Mouse (Mus musculus) hindbrain, embryonic 14.5 days (tissue): ENCODE measurements at regions not wholly inside any gene's neighbourhood (a gene's known extent, or its start where the extent isn't known, plus 50 kb on each side); places are given as distances from the start of the nearest gene placed in this dataset.

Experiments used
- ATAC-seq: fragments of 200-750 bp; cut with Nextera tagmentation; 2 replicates; pipeline ENCODE4 v1.8.0; 2017; ENCODE audit warnings: moderate number of reproducible peaks, mild to moderate bottlenecking, moderate TSS enrichment, moderate library complexity; ENCODE audit not compliant: low FRiP score
- DNase-seq: peaks from one replicate; pipeline ENCODE4 v3.0.0-alpha.2; 2015; ENCODE audit warnings: low spot score
- H3K27ac ChIP-seq: fragments of 300-500 bp; sonication (generic); 2 replicates; pipeline ENCODE4 v1.5.1; 2014; ENCODE audit warnings: mild to moderate bottlenecking, moderate library complexity
- H3K27me3 ChIP-seq: fragments of 300-500 bp; sonication (generic); 2 replicates; pipeline ENCODE4 v1.6.1; 2014; ENCODE audit warnings: mild to moderate bottlenecking, low read length, mixed read lengths; ENCODE audit not compliant: control insufficient read depth, insufficient read depth
- H3K36me3 ChIP-seq: fragments of 300-500 bp; sonication (generic); replicated peaks from 2 replicates; pipeline ENCODE4 v1.6.1; 2014; ENCODE audit not compliant: control insufficient read depth, insufficient read depth
- H3K4me1 ChIP-seq: fragments of 300-500 bp; sonication (generic); replicated peaks from 2 replicates; pipeline ENCODE4 v1.6.1; 2014; ENCODE audit warnings: antibody characterized with exemption, low read length, mixed read lengths; ENCODE audit not compliant: control insufficient read depth, insufficient read depth
- H3K4me2 ChIP-seq: fragments of 300-500 bp; sonication (generic); replicated peaks from 2 replicates; pipeline ENCODE4 v1.6.1; 2014; ENCODE audit warnings: mild to moderate bottlenecking, moderate library complexity
- H3K4me3 ChIP-seq: fragments of 300-500 bp; sonication (generic); replicated peaks from 2 replicates; pipeline ENCODE4 v1.5.1; 2014; ENCODE audit warnings: mild to moderate bottlenecking, low read length
- H3K9ac ChIP-seq: fragments of 300-500 bp; sonication (generic); 2 replicates; pipeline ENCODE4 v1.6.1; 2014
- H3K9me3 ChIP-seq: fragments of 300-500 bp; sonication (generic); 2 replicates; pipeline ENCODE4 v1.6.1; 2016; ENCODE audit warnings: low read length; ENCODE audit not compliant: control insufficient read depth
- WGBS: fragments of 180-500 bp; shearing (Covaris S2); extraction: QIAGEN DNeasy Blood & Tissue Kit; methylation state at CpG from one replicate; pipeline ENCODE4 v1.1.7; 2014; 5-methylcytosine and 5-hydroxymethylcytosine counted together

GRCm38 (mm10) chr4:31671530-31672170 is 292.2 kb upstream of the Map3k7 start:
- Histone ChIP-seq H3K4me2 (no peak overlapping the region), H3K4me3 (no peak overlapping the region), H3K9me3 (no peaks in the 10 kb centered on the region), H3K36me3 (no peaks in the 10 kb centered on the region), H3K27me3 (no peaks in the 10 kb centered on the region), H3K9ac (no peak overlapping the region), H3K4me1 (no peaks in the 10 kb centered on the region), H3K27ac (no peak overlapping the region)
- no peak for ATAC-seq
- DNase-seq = no peak
- 57% methylated on average over 6 of the region's 6 CpGs for whole genome bisulfite sequencing

GRCm38 (mm10) chr4:31672171-31672841 is 291.6 kb upstream of the Map3k7 start:
- no peak for ATAC-seq
- 63% methylated on average over 9 of the region's 9 CpGs for WGBS

GRCm38 (mm10) chr4:31672842-31673171 is 291.1 kb upstream of the Map3k7 start:
- H3K36me3 ChIP-seq = no peaks in the 10 kb centered on the region
- 84% methylated on average over 2 of the region's 2 CpGs for WGBS
- DNase-seq (no peak), ATAC-seq (no peak)
- no peak overlapping the region for H3K4me2 ChIP-seq
- H3K27me3 ChIP-seq = no peaks in the 10 kb centered on the region
- H3K4me1 ChIP-seq = no peaks in the 10 kb centered on the region
- no peaks in the 10 kb centered on the region for H3K9me3 ChIP-seq
- no peak overlapping the region for H3K9ac ChIP-seq
- no peak overlapping the region for H3K4me3 ChIP-seq
- no peak overlapping the region for H3K27ac ChIP-seq

More at GRCm38 (mm10) chr4:31672171-31672841, 291.6 kb upstream of the Map3k7 start:
- Histone ChIP-seq H3K27me3 (no peaks in the 10 kb centered on the region), H3K9me3 (no peaks in the 10 kb centered on the region), H3K27ac (no peak overlapping the region), H3K9ac (no peak overlapping the region), H3K36me3 (no peaks in the 10 kb centered on the region), H3K4me1 (no peaks in the 10 kb centered on the region), H3K4me2 (no peak overlapping the region), H3K4me3 (no peak overlapping the region)
- no peak for DNase-seq

DNA sequence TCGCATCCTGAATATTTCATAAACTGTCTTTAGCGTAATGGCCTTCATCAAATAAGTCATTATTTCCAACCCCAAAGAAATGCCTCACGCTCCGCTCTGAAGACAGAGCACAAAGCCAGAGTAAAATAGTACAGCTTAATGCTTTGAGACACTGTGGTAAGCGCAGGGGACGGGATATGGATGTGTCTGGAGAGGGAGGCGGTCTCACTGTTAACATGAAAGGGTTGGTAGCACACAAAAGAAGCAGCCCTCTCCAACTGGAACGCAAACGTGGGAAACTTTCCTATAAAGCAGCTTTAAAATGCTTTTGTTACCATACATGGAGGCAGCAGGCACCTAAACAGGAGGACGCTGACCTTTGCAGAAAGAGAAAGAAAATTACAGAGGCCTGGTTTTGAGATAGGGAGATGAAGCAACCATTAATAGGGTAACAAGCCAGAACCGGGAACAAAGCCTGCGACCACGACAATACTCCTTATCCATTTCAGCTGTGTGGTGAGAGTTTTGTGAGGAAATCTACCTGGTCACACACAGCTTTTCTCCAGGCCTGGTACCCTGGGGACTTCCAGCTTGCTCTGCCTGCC is 284.8 kb upstream of the Map3k7 start:
- H3K4me1 ChIP-seq = 0 out of 2 replicates have a peak, but pooled peaks cover 2% of the 10 kb centered on the region
- H3K27me3 ChIP-seq = no peaks in the 10 kb centered on the region
- no peaks in the 10 kb centered on the region for H3K36me3 ChIP-seq
- no peak overlapping the region for H3K27ac ChIP-seq
- ATAC-seq (no peak), DNase-seq (no peak)
- no peak overlapping the region for H3K4me3 ChIP-seq
- no peak overlapping the region for H3K4me2 ChIP-seq
- H3K9me3 ChIP-seq = no peaks in the 10 kb centered on the region
- WGBS = 53% methylated on average over 13 of the region's 13 CpGs
- no peak overlapping the region for H3K9ac ChIP-seq

DNA sequence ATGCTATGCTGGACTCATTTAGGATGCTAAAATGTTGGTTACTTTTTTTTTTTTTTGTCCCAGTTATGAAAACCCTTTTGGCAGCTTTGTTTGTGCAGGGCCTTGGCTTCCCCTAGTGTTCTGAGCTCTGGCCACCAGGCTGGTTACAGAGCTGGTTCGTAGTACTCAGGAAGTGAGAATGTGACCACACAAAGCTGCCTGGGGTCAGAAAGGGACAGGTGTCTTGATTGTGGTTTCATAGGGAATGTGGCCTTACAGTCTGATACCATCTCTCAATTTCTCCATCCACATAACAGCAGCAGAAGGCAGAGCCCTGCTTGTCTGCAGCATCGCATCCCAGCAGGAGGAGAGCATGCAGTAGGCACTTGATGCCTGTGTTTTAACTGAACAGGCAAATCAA is 282.9 kb upstream of the Map3k7 start:
- H3K4me1 ChIP-seq = 0 out of 2 replicates have a peak, but pooled peaks cover 2% of the 10 kb centered on the region
- DNase-seq = no peak
- H3K27ac ChIP-seq = no peak overlapping the region
- 75% methylated on average over 2 of the region's 2 CpGs for WGBS
- H3K4me3 ChIP-seq = no peak overlapping the region
- no peaks in the 10 kb centered on the region for H3K27me3 ChIP-seq
- no peak overlapping the region for H3K9ac ChIP-seq
- H3K9me3 ChIP-seq = no peaks in the 10 kb centered on the region
- no peak for ATAC-seq
- H3K4me2 ChIP-seq = no peak overlapping the region
- no peaks in the 10 kb centered on the region for H3K36me3 ChIP-seq

GRCm38 (mm10) chr4:31689083-31689482 is 274.8 kb upstream of the Map3k7 start:
- Histone ChIP-seq H3K27ac (no peak overlapping the region), H3K36me3 (no peaks in the 10 kb centered on the region), H3K4me1 (no peaks in the 10 kb centered on the region), H3K9ac (no peak overlapping the region), H3K4me3 (no peak overlapping the region), H3K9me3 (no peaks in the 10 kb centered on the region), H3K27me3 (no peaks in the 10 kb centered on the region), H3K4me2 (no peak overlapping the region)
- 94% methylated on average over 2 of the region's 2 CpGs for WGBS
- ATAC-seq (no peak), DNase-seq (no peak)

DNA sequence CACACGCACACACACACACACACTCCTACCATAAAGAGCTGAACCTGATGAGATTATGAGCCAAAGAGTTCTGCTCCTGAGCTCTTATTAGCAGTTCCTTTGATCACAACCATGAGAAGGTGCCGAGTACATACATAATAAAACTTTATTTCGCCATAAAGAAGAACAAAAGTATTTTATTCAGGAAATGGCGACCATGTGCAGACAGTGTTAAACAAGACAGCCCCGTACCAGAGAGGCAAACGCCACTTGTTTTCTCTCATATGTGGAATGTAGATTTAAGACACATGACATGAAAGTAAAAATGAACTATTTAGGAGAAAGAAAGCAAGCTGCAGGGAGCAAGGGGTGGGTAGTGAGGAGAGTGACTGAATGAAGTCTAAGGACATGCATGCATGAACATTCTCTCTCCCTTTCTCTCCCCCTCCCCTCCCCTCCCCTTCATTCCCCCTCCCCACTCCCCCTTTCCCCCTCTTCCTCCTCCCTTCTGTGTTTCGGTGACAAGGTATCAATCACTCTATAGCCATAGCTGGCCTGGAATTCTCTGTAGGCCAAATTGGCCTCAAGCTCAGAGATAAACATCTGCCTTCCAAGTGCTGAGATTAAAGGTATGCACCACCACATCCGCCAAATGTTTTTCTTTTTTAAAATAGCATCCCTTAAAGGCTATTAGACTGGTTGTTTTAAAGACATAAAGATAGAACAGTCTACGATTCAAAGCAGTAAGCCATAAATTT is 266.0 kb upstream of the Map3k7 start:
- ATAC-seq (no peak), DNase-seq (no peak)
- Histone ChIP-seq H3K9me3 (no peaks in the 10 kb centered on the region), H3K4me1 (no peaks in the 10 kb centered on the region), H3K4me2 (no peak overlapping the region), H3K9ac (no peak overlapping the region), H3K27ac (no peak overlapping the region), H3K27me3 (no peaks in the 10 kb centered on the region), H3K4me3 (no peak overlapping the region), H3K36me3 (no peaks in the 10 kb centered on the region)
- WGBS = 61% methylated on average over 9 of the region's 9 CpGs

DNA sequence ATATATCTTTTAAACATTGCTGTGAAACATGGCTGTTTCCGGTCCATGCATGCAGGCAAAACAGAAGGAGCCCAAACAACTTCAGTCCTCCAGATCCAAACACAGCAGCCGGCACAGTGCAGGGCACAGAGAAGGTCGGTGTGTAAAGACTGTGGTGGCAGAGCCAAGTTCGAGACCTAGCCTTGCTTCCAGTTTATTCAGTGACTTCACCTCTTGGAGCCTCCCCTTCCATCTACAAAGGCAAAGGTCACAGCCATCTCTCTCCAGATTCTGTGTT is 265.5 kb upstream of the Map3k7 start:
- no peaks in the 10 kb centered on the region for H3K4me1 ChIP-seq
- H3K27ac ChIP-seq = no peak overlapping the region
- no peak overlapping the region for H3K4me2 ChIP-seq
- ATAC-seq (no peak), DNase-seq (no peak)
- no peaks in the 10 kb centered on the region for H3K36me3 ChIP-seq
- no peaks in the 10 kb centered on the region for H3K27me3 ChIP-seq
- WGBS = 82% methylated on average over 4 of the region's 4 CpGs
- H3K4me3 ChIP-seq = no peak overlapping the region
- H3K9me3 ChIP-seq = no peaks in the 10 kb centered on the region
- no peak overlapping the region for H3K9ac ChIP-seq

DNA sequence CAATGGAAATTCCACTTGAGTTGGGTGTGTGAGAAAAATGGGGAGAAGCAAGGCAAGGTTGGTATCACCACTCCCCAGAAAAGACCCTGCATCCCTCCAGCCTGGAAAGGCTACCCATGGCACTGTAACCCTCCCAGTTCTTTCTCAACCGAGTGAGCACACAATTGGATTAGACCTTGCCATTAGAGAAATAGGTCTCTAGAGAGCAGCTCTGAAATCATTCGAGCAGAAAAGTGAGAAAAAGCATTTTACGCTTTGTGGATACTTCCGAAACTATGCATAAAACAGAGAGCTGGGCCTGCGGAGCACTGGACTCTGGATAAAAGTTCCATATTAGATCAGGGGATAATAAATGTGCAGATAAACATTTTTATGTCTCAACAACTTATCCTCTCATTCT is 264.6 kb upstream of the Map3k7 start:
- H3K27me3 ChIP-seq = no peaks in the 10 kb centered on the region
- no peak for DNase-seq
- H3K4me1 ChIP-seq = no peaks in the 10 kb centered on the region
- H3K9ac ChIP-seq = no peak overlapping the region
- H3K4me3 ChIP-seq = no peak overlapping the region
- H3K36me3 ChIP-seq = no peaks in the 10 kb centered on the region
- H3K4me2 ChIP-seq = no peak overlapping the region
- H3K27ac ChIP-seq = no peak overlapping the region
- no peaks in the 10 kb centered on the region for H3K9me3 ChIP-seq
- no peak for ATAC-seq
- whole genome bisulfite sequencing = 57% methylated on average over 5 of the region's 5 CpGs
